Mouse (Mus musculus) neural tube, embryonic 12.5 days (tissue): ENCODE results near the gene Cfap221. TPM values are rescaled to one million over a fixed set of nuclear protein-coding genes. Genes with fewer than 3 reads are reported as not detected.
A peak's percentile ranks its signal among the peaks of the same experiment; 100 is the strongest.

Source experiments
- ATAC-seq: fragments of 200-750 bp; cut with Nextera tagmentation; 2 replicates; pipeline ENCODE4 v1.8.0; 2017; ENCODE audit warnings: low read depth, mild to moderate bottlenecking, moderate TSS enrichment, moderate library complexity; ENCODE audit not compliant: low FRiP score
- H3K27ac ChIP-seq: fragments of 300-500 bp; sonication (generic); 2 replicates; pipeline ENCODE4 v1.5.1; 2016
- H3K27me3 ChIP-seq: fragments of 300-500 bp; sonication (generic); replicated peaks from 2 replicates; pipeline ENCODE4 v1.6.1; 2016; ENCODE audit warnings: mild to moderate bottlenecking
- H3K36me3 ChIP-seq: fragments of 300-500 bp; sonication (generic); 2 replicates; pipeline ENCODE4 v1.6.1; 2016; ENCODE audit warnings: mild to moderate bottlenecking
- H3K4me1 ChIP-seq: fragments of 300-500 bp; sonication (generic); 2 replicates; pipeline ENCODE4 v1.6.1; 2016
- H3K4me2 ChIP-seq: fragments of 300-500 bp; sonication (generic); replicated peaks from 2 replicates; pipeline ENCODE4 v1.6.1; 2016; ENCODE audit warnings: mild to moderate bottlenecking
- H3K4me3 ChIP-seq: fragments of 300-500 bp; sonication (generic); 2 replicates; pipeline ENCODE4 v1.5.1; 2016
- H3K9ac ChIP-seq: fragments of 300-500 bp; sonication (generic); 2 replicates; pipeline ENCODE4 v1.6.1; 2016; ENCODE audit warnings: mild to moderate bottlenecking
- H3K9me3 ChIP-seq: fragments of 300-500 bp; sonication (generic); 2 replicates; pipeline ENCODE4 v1.6.1; 2016; ENCODE audit warnings: mild to moderate bottlenecking
- WGBS: fragments of 180-500 bp; shearing (Covaris S2); methylation state at CpG from one replicate; pipeline ENCODE4 v1.1.7; 2016; 5-methylcytosine and 5-hydroxymethylcytosine counted together
- polyA plus RNA-seq: library from polyadenylated mRNA; unstranded; fragments of >200 nt; fragmentation: Nextera tagmentation; extraction: Ambion mirVana; gene quantifications from 2 replicates; pipeline ENCODE4 v1.2.1, GENCODE M21; 2016

Gene Cfap221
- polyA plus RNA-seq, 1 experiment from 2014 or later = not detected

DNA sequence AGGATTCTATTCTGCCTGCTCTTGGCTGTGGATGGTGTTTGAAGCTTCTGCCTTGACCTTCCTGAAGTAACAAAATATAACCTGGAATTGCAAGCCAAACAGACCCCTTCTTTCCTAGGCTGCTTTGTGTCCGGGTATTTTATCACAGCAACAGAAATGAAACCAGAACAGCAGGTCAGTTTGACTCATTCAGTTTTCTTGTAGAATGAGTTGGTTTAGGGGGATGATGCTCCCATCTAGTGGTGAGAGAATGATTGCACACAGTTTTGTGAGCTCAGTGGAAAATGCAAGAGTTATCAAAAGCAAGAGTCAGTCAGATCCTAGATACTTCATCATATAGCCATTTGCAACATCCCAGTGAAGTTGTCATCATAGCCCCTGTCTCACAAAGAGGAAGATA is 67.3 kb downstream of the Cfap221 start:
- H3K4me2 ChIP-seq = no peak overlapping the region
- no peak for ATAC-seq
- no peaks in the 10 kb centered on the region for H3K9me3 ChIP-seq
- H3K4me1 ChIP-seq = no peaks in the 10 kb centered on the region
- no peaks in the 10 kb centered on the region for H3K36me3 ChIP-seq
- WGBS = 79% methylated on average over 1 of the region's 1 CpGs
- no peaks in the 10 kb centered on the region for H3K27me3 ChIP-seq
- H3K4me3 ChIP-seq = no peak overlapping the region
- no peak overlapping the region for H3K9ac ChIP-seq
- H3K27ac ChIP-seq = no peak overlapping the region

DNA sequence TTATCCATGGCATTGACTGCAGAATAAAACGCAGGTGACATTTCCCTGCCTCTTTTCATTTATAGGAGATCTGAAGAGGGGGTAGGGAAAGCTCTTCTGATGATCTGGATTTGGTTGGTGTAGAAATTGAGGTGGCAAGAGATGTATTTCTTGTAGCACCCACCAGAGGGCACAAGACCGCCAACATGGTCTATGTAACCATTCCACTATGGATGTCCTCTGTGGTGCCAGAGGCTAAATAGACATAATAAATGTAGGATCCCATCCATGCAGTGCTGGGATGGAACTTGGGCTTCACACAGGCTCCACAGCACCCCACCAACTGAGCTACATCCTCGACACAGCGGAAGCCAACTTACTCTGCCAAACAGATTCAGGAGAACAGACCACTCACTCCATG is 77.7 kb downstream of the Cfap221 start:
- Histone ChIP-seq H3K4me3 (no peak overlapping the region), H3K27ac (no peak overlapping the region), H3K4me2 (no peak overlapping the region), H3K9me3 (no peaks in the 10 kb centered on the region), H3K4me1 (no peaks in the 10 kb centered on the region), H3K36me3 (no peaks in the 10 kb centered on the region), H3K9ac (no peak overlapping the region), H3K27me3 (no peaks in the 10 kb centered on the region)
- WGBS = 59% methylated on average over 4 of the region's 4 CpGs
- ATAC-seq = no peak

GRCm38 (mm10) chr1:119916823-119917371 is 80.1 kb downstream of the Cfap221 start:
- 94% methylated on average over 5 of the region's 5 CpGs for WGBS
- H3K9me3 ChIP-seq = no peaks in the 10 kb centered on the region
- H3K36me3 ChIP-seq = no peaks in the 10 kb centered on the region
- no peak overlapping the region for H3K4me3 ChIP-seq
- no peaks in the 10 kb centered on the region for H3K27me3 ChIP-seq
- H3K27ac ChIP-seq = no peak overlapping the region
- H3K4me2 ChIP-seq = no peak overlapping the region
- peaks cover 5% of the 10 kb centered on the region for H3K4me1 ChIP-seq
- no peak for ATAC-seq
- no peak overlapping the region for H3K9ac ChIP-seq

DNA sequence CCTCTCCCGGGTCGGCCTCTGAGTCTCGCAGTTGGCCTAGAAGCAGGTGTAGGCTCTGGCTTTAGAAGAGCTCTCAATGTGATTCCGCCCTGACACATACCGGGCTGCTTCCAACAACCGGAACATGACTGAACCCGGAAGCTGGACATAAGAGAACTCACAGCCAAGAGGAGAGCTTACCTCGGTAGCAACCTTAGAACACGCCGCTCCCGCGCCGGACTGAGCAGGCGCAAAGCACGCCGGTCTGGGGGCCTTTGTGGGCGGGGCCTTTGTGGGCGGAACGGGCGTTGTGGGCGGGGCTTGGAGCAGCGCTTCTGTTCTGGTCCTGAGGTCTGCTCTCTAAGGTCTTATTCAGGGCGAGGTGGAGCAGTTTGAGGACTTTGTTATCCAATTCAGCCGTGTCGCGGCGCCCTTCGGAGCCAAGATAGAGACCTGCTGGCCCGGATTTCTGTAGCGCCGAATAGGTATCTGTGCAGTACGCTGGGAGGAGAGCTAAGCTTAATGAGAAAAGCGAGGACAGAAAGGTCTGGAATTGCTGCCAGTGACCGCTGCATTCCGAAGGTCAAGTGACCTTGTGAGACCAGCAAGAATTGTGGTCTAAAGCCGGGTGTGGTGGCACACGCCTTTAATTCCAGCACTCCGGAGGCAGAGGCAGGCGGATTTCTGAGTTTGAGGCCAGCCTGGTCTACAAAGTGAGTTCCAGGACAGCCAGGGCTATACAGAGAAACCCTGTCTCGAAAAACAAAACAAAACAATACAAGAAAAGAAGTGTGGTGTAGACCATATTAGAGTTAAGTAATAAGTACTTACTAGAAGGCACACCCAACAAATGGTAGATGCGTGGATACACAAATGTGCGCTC is 83.8 kb downstream of the Cfap221 start, which contains the start of gene Tmem177:
Gene Tmem177, minus strand, starts transcription at position 256 of the 862 bp plus-strand sequence.
- peak within 1 kb of the TSS; percentile 43; the same call in 1 of the 2 replicates for H3K9ac ChIP-seq
- H3K4me1 ChIP-seq = peaks cover 6% of the 10 kb centered on the region
- 12% methylated on average over 42 of the region's 42 CpGs for WGBS
- H3K9me3 ChIP-seq = no peaks in the 10 kb centered on the region
- peak within 1 kb of the TSS; percentile 59 for H3K4me2 ChIP-seq
- H3K27me3 ChIP-seq = no peaks in the 10 kb centered on the region
- no peak within 1 kb of the TSS for H3K27ac ChIP-seq
- peak; percentile 98 for ATAC-seq
- peak within 1 kb of the TSS; percentile 46 for H3K4me3 ChIP-seq
- H3K36me3 ChIP-seq = peaks cover 16% of the 10 kb centered on the region

GRCm38 (mm10) chr1:119907206-119907748 is 89.8 kb downstream of the Cfap221 start:
- no peak overlapping the region for H3K9ac ChIP-seq
- H3K9me3 ChIP-seq = no peaks in the 10 kb centered on the region
- H3K36me3 ChIP-seq = peaks cover 16% of the 10 kb centered on the region
- no peak overlapping the region for H3K27ac ChIP-seq
- H3K4me2 ChIP-seq = no peak overlapping the region
- no peak overlapping the region for H3K4me3 ChIP-seq
- no peaks in the 10 kb centered on the region for H3K27me3 ChIP-seq
- no peak for ATAC-seq
- 72% methylated on average over 2 of the region's 2 CpGs for WGBS
- H3K4me1 ChIP-seq = peaks cover 14% of the 10 kb centered on the region

DNA sequence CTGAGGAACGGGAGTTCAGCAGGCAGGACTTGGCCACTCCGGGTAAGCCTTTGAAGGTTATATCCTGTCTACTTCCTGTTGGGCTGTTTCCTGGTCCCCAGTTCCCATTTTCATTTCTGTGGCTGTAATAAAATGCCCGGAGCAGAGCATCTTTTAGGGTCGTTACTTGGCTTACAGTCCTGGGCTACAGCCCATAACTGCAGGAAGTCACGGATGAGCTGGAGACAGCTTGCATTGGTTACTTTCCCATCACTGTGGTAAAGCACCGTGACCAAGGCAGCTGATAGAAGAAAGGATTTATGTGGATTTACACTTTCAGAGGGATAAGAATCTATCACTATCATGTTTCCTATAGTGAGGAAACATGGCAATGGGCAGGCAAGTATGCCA is 93.8 kb downstream of the Cfap221 start:
- Histone ChIP-seq H3K4me1 (peaks cover 28% of the 10 kb centered on the region), H3K9ac (no peak overlapping the region), H3K9me3 (no peaks in the 10 kb centered on the region), H3K4me3 (no peak overlapping the region), H3K27me3 (no peaks in the 10 kb centered on the region), H3K36me3 (no peaks in the 10 kb centered on the region; the same call in 1 of the 2 replicates), H3K4me2 (no peak overlapping the region), H3K27ac (no peak overlapping the region)
- 44% methylated on average over 6 of the region's 6 CpGs for WGBS
- no peak for ATAC-seq

- Histone ChIP-seq H3K4me3 (no peak overlapping the region), H3K27ac (no peak overlapping the region), H3K9me3 (no peaks in the 10 kb centered on the region), H3K9ac (no peak overlapping the region), H3K27me3 (no peaks in the 10 kb centered on the region), H3K4me2 (no peak overlapping the region), H3K4me1 (peaks cover 28% of the 10 kb centered on the region), H3K36me3 (no peaks in the 10 kb centered on the region)
- 36% methylated on average over 8 of the region's 8 CpGs for WGBS
- ATAC-seq = peak; percentile 74
These were observed 94.3 kb downstream of the Cfap221 start for GRCm38 (mm10) chr1:119902551-119903230.

- H3K27me3 ChIP-seq = no peaks in the 10 kb centered on the region
- H3K4me1 ChIP-seq = peaks cover 32% of the 10 kb centered on the region
- no peak overlapping the region for H3K27ac ChIP-seq
- H3K9me3 ChIP-seq = no peaks in the 10 kb centered on the region
- 78% methylated on average over 11 of the region's 11 CpGs for WGBS
- no peak overlapping the region for H3K4me3 ChIP-seq
- H3K36me3 ChIP-seq = no peaks in the 10 kb centered on the region
- no peak overlapping the region for H3K9ac ChIP-seq
- H3K4me2 ChIP-seq = no peak overlapping the region
- peak; percentile 69 for ATAC-seq
These were observed 97.6 kb downstream of the Cfap221 start for GRCm38 (mm10) chr1:119899195-119900123.

- H3K27ac ChIP-seq = no peak overlapping the region
- H3K27me3 ChIP-seq = no peaks in the 10 kb centered on the region
- no peak overlapping the region for H3K9ac ChIP-seq
- 34% methylated on average over 6 of the region's 6 CpGs for WGBS
- H3K9me3 ChIP-seq = no peaks in the 10 kb centered on the region
- no peaks in the 10 kb centered on the region for H3K36me3 ChIP-seq
- H3K4me2 ChIP-seq = no peak overlapping the region
- H3K4me3 ChIP-seq = no peak overlapping the region
- H3K4me1 ChIP-seq = peaks cover 13% of the 10 kb centered on the region; the same call in 1 of the 2 replicates
- peak; percentile 39; the same call in 1 of the 2 replicates for ATAC-seq
These were observed 102.1 kb downstream of the Cfap221 start for GRCm38 (mm10) chr1:119894936-119895335.

DNA sequence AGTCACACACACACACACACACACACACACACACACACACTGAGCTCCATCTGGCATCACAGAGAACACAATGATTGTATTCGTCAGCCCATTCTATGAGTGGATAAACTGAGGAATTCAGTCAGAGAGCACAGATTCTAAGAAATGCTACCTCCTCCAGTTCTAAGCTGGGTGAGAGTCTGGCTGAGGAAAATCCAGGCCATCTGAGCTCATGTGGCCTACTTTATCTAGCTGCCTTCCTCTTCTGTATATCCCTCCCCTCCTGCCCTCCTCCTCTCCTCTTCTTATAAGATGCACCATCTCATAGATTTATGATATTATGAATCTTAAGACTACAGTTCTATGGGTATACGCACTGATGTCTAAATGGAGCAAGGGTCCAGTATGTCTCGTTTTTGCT is 103.4 kb downstream of the Cfap221 start:
- no peaks in the 10 kb centered on the region for H3K9me3 ChIP-seq
- ATAC-seq = no peak
- H3K4me1 ChIP-seq = peaks cover 3% of the 10 kb centered on the region; the same call in 1 of the 2 replicates
- 85% methylated on average over 3 of the region's 3 CpGs for WGBS
- H3K4me2 ChIP-seq = no peak overlapping the region
- H3K9ac ChIP-seq = no peak overlapping the region
- H3K4me3 ChIP-seq = no peak overlapping the region
- H3K27ac ChIP-seq = no peak overlapping the region
- no peaks in the 10 kb centered on the region for H3K27me3 ChIP-seq
- no peaks in the 10 kb centered on the region for H3K36me3 ChIP-seq

DNA sequence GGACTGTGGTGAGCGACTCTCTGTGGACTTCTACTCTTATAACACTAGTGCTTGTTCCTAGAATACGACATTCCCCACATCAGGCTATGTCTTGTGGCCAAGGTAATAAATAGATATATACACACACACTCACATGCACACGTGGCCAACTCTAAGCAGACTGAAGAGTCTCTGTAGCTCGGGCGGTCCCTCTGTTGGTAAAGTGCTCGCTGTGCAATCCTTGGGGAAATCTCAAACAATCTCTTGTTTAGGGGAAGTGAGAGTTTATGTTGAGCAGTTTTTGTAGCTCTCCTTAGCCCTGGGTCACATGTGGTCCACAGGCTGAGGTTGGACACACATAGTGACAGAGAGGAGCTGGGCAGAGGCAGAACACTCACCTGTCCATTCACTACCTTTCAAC is 104.1 kb downstream of the Cfap221 start:
- WGBS = 78% methylated on average over 6 of the region's 6 CpGs
- Histone ChIP-seq H3K27ac (no peak overlapping the region), H3K27me3 (no peaks in the 10 kb centered on the region), H3K4me3 (no peak overlapping the region), H3K4me1 (peaks cover 3% of the 10 kb centered on the region; the same call in 1 of the 2 replicates), H3K4me2 (no peak overlapping the region), H3K9ac (no peak overlapping the region), H3K36me3 (no peaks in the 10 kb centered on the region), H3K9me3 (no peaks in the 10 kb centered on the region)
- ATAC-seq = no peak
